Mouse (Mus musculus): ENCODE measurements at regions not wholly inside any gene's neighbourhood (a gene's known extent, or its start where the extent isn't known, plus 50 kb on each side); places are given as distances from the start of the nearest gene placed in this dataset.
A peak's percentile ranks its signal among the peaks of the same experiment; 100 is the strongest.

GRCm38 (mm10) chr9:34143131-34143795 is 342.4 kb upstream of the Kirrel3 start:
- DNase-seq (ENCODE audit: extremely low spot score in 1 of 2, low spot score in 1 of 2): no peak

- DNase-seq (ENCODE audit: extremely low spot score in 1 of 2, low spot score in 1 of 2): no peak
Observed at GRCm38 (mm10) chr9:34155240-34156019, 330.3 kb upstream of the Kirrel3 start.

- DNase-seq (ENCODE audit: extremely low spot score in 1 of 2, low spot score in 1 of 2): peak; percentile 29 to 75
Observed at GRCm38 (mm10) chr9:34156581-34156980, 329.1 kb upstream of the Kirrel3 start.

GRCm38 (mm10) chr9:34161119-34161518 is 324.6 kb upstream of the Kirrel3 start:
- no peak for DNase-seq (ENCODE audit: extremely low spot score in 1 of 2, low spot score in 1 of 2)

GRCm38 (mm10) chr9:34186314-34186713 is 299.4 kb upstream of the Kirrel3 start:
- peak; percentile 1 to 26 for DNase-seq (ENCODE audit: extremely low spot score in 1 of 2, low spot score in 1 of 2)

GRCm38 (mm10) chr9:34192542-34192941 is 293.2 kb upstream of the Kirrel3 start:
- no peak for DNase-seq (ENCODE audit: extremely low spot score in 1 of 2, low spot score in 1 of 2)

DNA sequence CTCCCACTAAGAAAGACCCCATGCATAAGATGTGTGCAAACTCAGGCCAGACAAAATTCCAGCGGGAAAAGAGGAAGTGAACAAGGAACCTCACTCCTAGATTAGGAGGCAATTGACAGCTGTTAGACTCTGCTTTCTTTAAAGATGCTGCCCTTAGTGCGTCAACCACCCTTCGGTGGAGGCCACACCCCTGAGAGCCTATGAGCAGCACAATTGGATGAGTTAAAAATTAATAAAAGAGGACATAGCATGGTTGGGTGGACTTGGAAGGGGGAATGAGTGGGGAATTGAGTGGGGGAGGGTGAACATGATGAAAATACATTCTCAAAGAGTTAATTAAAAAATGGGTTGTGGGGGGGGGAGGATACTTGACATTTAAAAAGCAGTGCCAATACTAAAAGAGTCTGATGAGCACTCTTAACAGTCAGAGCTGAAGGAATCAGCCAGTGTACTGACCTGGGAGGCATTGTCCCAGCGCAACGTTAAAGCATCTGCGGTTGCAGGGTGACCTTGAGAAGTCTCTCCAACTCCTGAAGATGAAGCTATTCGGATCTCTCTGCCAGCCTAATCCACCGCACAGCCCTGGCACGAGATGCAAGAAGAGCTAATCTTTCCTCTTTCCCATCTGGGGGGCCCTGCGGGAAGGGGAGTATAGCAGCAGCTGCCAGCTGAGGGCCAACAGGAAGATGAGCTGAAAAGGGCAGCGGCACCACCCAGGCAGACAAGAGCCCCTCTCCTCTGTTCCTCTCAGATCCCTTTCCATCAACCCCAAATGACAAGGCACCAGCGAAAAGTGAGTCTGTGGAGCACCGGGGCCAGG is 283.4 kb upstream of the Kirrel3 start:
- no peak for DNase-seq (ENCODE audit: extremely low spot score in 1 of 2, low spot score in 1 of 2)

GRCm38 (mm10) chr9:34202942-34203551 is 282.6 kb upstream of the Kirrel3 start:
- no peak for DNase-seq (ENCODE audit: extremely low spot score in 1 of 2, low spot score in 1 of 2)

DNA sequence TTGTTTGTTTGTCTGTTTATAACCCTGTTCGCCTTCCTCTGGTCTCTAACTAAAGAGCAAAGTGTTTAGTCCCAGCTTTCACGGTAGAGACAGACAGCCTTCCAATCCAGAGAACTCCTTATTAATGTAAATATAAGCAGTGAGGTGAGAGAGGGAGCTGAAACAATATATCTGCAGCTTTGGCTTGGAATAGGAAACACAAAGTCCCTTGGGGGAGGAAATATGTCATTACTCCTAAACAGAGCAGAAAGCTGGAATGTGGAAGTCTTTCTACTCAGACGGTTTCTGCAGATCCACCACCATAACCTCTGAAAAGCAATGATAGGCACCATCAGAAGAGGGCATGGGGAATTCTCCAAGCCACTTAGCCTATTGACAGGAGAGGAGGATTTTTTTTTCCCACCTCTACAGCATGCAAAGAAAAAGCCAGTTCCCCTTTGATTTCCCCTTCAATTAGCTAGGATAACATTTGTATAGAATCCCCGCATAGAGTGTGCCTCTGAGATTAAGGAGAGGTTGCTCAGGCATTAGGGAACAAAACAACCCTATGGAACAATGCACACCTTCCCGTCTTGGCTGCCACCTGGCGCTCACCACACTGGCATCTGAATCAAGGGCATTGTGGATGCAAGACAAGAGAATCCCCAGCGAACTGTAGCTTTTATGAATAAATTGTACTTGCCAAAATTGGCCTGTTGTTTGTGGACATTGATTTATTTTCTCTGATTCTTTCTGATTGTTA is 281.9 kb upstream of the Kirrel3 start:
- DNase-seq (ENCODE audit: extremely low spot score in 1 of 2, low spot score in 1 of 2): no peak

DNA sequence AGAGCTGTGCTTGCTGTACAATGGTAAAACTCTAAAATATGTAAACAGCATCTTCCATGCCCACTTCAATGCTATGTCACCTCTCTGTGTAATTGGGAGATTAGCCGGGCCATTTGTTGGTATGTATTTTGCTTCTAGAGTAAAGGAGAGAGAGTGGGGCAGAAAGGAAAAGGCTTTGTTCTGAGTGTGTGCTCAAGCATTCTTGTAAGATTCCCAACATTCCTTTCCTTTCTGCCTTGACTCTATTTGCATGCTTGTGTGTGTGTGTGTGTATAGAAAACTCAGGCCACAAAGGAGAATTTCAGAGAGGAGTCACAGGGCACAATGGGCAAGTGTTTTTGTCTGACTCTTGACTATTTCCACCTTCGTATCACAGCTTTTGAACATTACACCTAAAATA is 281.2 kb upstream of the Kirrel3 start:
- DNase-seq (ENCODE audit: extremely low spot score in 1 of 2, low spot score in 1 of 2): no peak

GRCm38 (mm10) chr9:34231561-34231960 is 254.1 kb upstream of the Kirrel3 start:
- DNase-seq (ENCODE audit: extremely low spot score in 1 of 2, low spot score in 1 of 2): peak in 1 of 2 experiments; percentile 11

- no peak for DNase-seq (ENCODE audit: extremely low spot score in 1 of 2, low spot score in 1 of 2)
Observed at GRCm38 (mm10) chr9:34234734-34235133, 251.0 kb upstream of the Kirrel3 start.

- DNase-seq (ENCODE audit: extremely low spot score in 1 of 2, low spot score in 1 of 2): no peak
Observed at GRCm38 (mm10) chr9:34239531-34239930, 246.2 kb upstream of the Kirrel3 start.

DNA sequence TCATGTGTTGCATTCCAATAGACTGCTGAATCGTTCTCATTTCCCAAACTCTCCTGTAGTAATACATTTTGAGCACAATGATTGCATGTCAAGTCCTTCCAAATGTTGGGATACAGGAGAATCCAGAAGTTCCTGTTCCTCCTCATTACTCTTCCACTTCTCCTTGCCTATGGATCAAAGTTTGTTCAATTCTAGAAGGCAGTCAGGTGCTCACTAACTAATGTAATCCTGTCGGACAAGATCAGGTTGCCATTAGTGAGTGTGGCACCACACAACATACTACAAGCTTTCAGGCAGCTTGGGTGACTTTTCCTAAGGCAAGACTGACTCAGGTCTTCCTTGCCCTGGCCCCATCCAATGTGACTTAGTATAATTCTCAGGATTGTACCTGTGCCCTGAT is 242.0 kb upstream of the Kirrel3 start:
- DNase-seq (ENCODE audit: extremely low spot score in 1 of 2, low spot score in 1 of 2): no peak

GRCm38 (mm10) chr9:34244576-34244975 is 241.1 kb upstream of the Kirrel3 start:
- peak in 1 of 2 experiments; percentile 2 for DNase-seq (ENCODE audit: extremely low spot score in 1 of 2, low spot score in 1 of 2)

GRCm38 (mm10) chr9:34252796-34253195 is 232.9 kb upstream of the Kirrel3 start:
- DNase-seq (ENCODE audit: extremely low spot score in 1 of 2, low spot score in 1 of 2): no peak

GRCm38 (mm10) chr9:34258492-34258891 is 227.2 kb upstream of the Kirrel3 start:
- no peak for DNase-seq (ENCODE audit: extremely low spot score in 1 of 2, low spot score in 1 of 2)

DNA sequence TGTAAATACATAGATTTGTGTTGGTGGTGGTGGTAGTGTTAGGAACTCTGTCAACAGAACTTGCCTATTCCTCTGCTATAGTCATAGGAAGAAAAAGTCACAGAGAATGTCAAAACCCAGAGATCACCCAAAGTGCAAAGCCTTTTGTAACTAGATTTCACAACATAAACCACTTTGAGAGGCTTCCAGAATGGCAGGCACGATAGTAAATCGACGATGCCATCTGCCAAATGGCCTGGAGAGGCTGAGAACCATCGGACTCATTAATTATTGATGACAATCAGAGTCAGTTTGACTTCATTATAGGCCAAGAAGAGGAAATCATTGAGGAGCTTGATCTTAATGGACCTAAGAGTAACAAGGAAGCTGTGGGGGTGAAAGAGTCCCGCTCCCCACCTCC is 207.6 kb upstream of the Kirrel3 start:
- no peak for DNase-seq (ENCODE audit: extremely low spot score in 1 of 2, low spot score in 1 of 2)

- no peak for DNase-seq (ENCODE audit: extremely low spot score in 1 of 2, low spot score in 1 of 2)
Observed at GRCm38 (mm10) chr9:34279386-34279785, 206.3 kb upstream of the Kirrel3 start.

DNA sequence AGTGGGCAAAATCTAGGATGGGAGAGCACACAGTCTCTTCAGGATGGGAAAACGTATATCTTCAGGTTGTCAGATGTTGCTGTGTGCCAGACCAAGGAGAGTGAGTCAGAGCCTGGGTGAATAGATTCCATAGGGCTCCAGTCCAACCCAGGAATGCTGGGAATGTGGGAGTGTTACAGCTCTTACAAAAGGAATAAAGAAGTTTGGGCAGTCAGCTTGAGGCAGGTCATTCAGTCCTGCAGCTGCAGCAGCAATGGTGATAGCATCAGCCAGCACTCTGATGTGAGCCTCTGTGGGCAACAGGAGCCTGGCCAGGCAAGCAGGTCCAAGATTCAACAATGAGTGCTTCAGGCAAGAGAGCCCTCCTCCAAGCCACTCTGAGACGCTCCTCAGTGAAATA is 205.8 kb upstream of the Kirrel3 start:
- DNase-seq (ENCODE audit: extremely low spot score in 1 of 2, low spot score in 1 of 2): peak in 1 of 2 experiments; percentile 36
